Mouse (Mus musculus) embryonic fibroblast, embryonic 13.5 days (primary cell): ENCODE measurements at regions not wholly inside any gene's neighbourhood (a gene's known extent, or its start where the extent isn't known, plus 50 kb on each side); places are given as distances from the start of the nearest gene placed in this dataset.

Experiments used
- CTCF ChIP-seq: IDR thresholded peaks from 2 replicates; pipeline ENCODE4 v1.5.1; 2011; ENCODE audit warnings: mild to moderate bottlenecking, control low read depth, low read length, moderate library complexity, borderline replicate concordance; ENCODE audit not compliant: insufficient read depth
- POLR2A ChIP-seq: IDR thresholded peaks from 2 replicates; pipeline ENCODE4 v1.6.1; 2011; ENCODE audit warnings: low read depth, mild to moderate bottlenecking, control low read depth, low read length, moderate library complexity

GRCm38 (mm10) chr10:24395999-24396784 lies 172.9 kb downstream of the Moxd1 start:
- TF ChIP-seq CTCF, result no peak
- TF ChIP-seq POLR2A, result no peak
